Mouse (Mus musculus) cerebellum, adult 11 months (tissue): Measurements from ENCODE around the gene Msl1.

Experiments
- DNase-seq: peaks from one replicate; pipeline ENCODE4 v3.0.0; 2022

The Msl1 gene

GRCm38 (mm10) chr11:98849196-98849894 lies 54.0 kb downstream of the Msl1 start:
- DNase-seq, result no peak

- no peak for DNase-seq
Measured at GRCm38 (mm10) chr11:98850100-98851093, 55.1 kb downstream of the Msl1 start.

GRCm38 (mm10) chr11:98854116-98854515 lies 58.8 kb downstream of the Msl1 start:
- no peak for DNase-seq

DNA sequence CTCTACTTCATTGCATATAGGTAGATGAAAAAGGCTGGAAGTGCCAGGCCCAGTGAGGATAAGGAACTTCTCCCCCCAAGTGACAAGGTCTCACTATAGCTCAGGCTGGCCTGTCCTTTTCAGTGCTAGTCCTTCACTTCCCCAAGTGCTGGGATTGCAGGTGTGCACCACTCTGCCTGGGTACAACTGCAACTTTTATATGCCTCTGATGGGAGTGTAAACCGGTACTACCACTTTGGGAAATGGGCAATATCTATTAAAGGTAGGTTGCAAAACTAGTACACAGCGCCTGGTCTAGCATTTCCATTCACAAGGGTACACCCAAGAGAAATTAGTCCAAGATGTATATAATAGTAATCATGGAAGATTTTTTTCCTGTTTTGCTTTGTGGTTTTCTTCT lies 59.3 kb downstream of the Msl1 start:
- DNase-seq, result no peak
